30 mouse cellular contexts compared by ENCODE assay signal in the genomic region with DNA sequence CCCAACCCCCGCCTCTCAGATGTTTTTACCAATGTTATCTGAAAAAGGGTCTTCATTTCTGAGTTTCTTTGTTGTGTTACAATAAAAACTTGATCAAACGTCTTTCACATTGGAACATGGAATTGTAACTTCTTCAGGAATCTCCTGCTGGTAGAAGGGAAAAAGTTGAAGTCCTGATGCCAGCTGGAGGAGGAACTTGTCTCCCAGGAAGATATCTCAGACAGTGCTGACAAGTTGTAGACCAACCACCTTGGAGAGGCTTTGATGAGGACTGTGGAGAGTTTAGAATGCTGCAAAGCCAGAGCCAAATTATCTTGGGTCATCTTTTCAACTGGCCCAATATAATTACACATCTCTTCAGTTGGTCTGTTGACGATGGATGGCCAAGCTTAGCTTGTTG. TPM values are rescaled to one million over a fixed set of nuclear protein-coding genes. Genes with fewer than 3 reads are reported as not detected.
"Had no signal": no experiment of that assay in that cellular context is flagged by ENCODE, and none has a peak within 500 bp of the region (broad histone marks: within the 10 kb centered on the region; RNA-seq: fewer than 3 reads in every experiment).

No protein-coding gene starts in this region.

- H3K27me3 ChIP-seq: heart, embryonic 12.5 days; heart, embryonic 13.5 days; heart, embryonic 15.5 days; hindbrain, embryonic 12.5 days; hindbrain, embryonic 15.5 days; intestine, embryonic 15.5 days; kidney, embryonic 15.5 days had no signal

- H3K27ac ChIP-seq: heart, embryonic 10.5 days; heart, embryonic 13.5 days; heart, embryonic 15.5 days; hindbrain, embryonic 10.5 days; hindbrain, embryonic 12.5 days; hindbrain, embryonic 13.5 days; hindbrain, embryonic 14.5 days; hindbrain, embryonic 15.5 days; hindbrain, postnatal 0 days; intestine, embryonic 15.5 days; kidney, embryonic 15.5 days; kidney, postnatal 0 days; layer of hippocampus, adult 2 months; left cerebral cortex, adult 2 months had no signal

- H3K9me3 ChIP-seq: heart, embryonic 10.5 days; heart, embryonic 15.5 days; hindbrain, embryonic 12.5 days; hindbrain, embryonic 13.5 days; hindbrain, embryonic 15.5 days; intestine, embryonic 15.5 days; kidney, embryonic 15.5 days had no signal

- DNase-seq: heart, postnatal 10 days; heart, postnatal 14 days; heart, postnatal 36 days; heart, postnatal 4 days; kidney, adult 11 months; kidney, adult 18-20 months; kidney, adult 8-10 months; kidney, adult 9 months; kidney, postnatal 10 days; kidney, postnatal 14 days; kidney, postnatal 25 days; kidney, postnatal 36 days; kidney, postnatal 4 days; layer of hippocampus, adult 9-11 months; layer of hippocampus, postnatal 36 days had no signal

- H3K9ac ChIP-seq: heart, embryonic 12.5 days; heart, embryonic 13.5 days; heart, embryonic 15.5 days; hindbrain, embryonic 12.5 days; hindbrain, embryonic 13.5 days; hindbrain, embryonic 14.5 days; hindbrain, embryonic 15.5 days; intestine, embryonic 15.5 days; kidney, embryonic 15.5 days had no signal

- H3K4me3 ChIP-seq: heart, embryonic 10.5 days; heart, embryonic 12.5 days; heart, embryonic 13.5 days; heart, embryonic 15.5 days; hindbrain, embryonic 10.5 days; hindbrain, embryonic 12.5 days; hindbrain, embryonic 13.5 days; hindbrain, embryonic 15.5 days; intestine, embryonic 15.5 days; kidney, embryonic 15.5 days; layer of hippocampus, adult 2 months; left cerebral cortex, adult 2 months had no signal

- H3K36me3 ChIP-seq: heart, embryonic 10.5 days; heart, embryonic 12.5 days; heart, embryonic 13.5 days; heart, embryonic 15.5 days; hindbrain, embryonic 10.5 days; hindbrain, embryonic 12.5 days; hindbrain, embryonic 13.5 days; hindbrain, embryonic 15.5 days; intestine, embryonic 15.5 days; kidney, embryonic 15.5 days had no signal

- H3K4me1 ChIP-seq: heart, embryonic 10.5 days had no signal

RNA-seq across cellular contexts. Expression of a gene that starts 20.7 kb away (rescaled TPM):
- polyA plus RNA-seq: hindbrain, embryonic 13.5 days had no signal
